Comparison of ENCODE assay signal across 7 mouse cellular contexts in genomic region chr5:138117199-138118015, GRCm38 (mm10). TPM values are rescaled to one million over a fixed set of nuclear protein-coding genes. Genes with fewer than 3 reads are reported as not detected.
DNase-seq lines count a peak whose midpoint lies in the region; ATAC-seq lines count a peak whose summit lies in the region.

No protein-coding gene starts in this region.

- H3K9ac ChIP-seq in embryonic facial prominence, embryonic 12.5 days, result peak overlapping the region; percentile 60
- H3K9ac ChIP-seq in intestine, embryonic 14.5 days (ENCODE audit: low read length), result peak overlapping the region; percentile 75

- peaks cover 18% of the 10 kb centered on the region for H3K36me3 ChIP-seq in embryonic facial prominence, embryonic 12.5 days
- peaks cover 7% of the 10 kb centered on the region for H3K36me3 ChIP-seq in intestine, embryonic 14.5 days (ENCODE audit: control insufficient read depth, insufficient read depth, low read length)

- H3K4me1 ChIP-seq in embryonic facial prominence, embryonic 12.5 days, result peaks cover 5% of the 10 kb centered on the region; the same call in 1 of the 2 replicates
- peaks cover 6% of the 10 kb centered on the region for H3K4me1 ChIP-seq in intestine, embryonic 14.5 days (replicated peaks; ENCODE audit: control insufficient read depth, insufficient read depth, low read length)

- peak overlapping the region; percentile 58 for H3K4me2 ChIP-seq in embryonic facial prominence, embryonic 12.5 days (replicated peaks)
- H3K4me2 ChIP-seq in intestine, embryonic 14.5 days (ENCODE audit: low read length), result peak overlapping the region; percentile 56

- H3K27ac ChIP-seq in embryonic facial prominence, embryonic 12.5 days, result peak overlapping the region; percentile 91
- peak overlapping the region; percentile 93 for H3K27ac ChIP-seq in intestine, embryonic 14.5 days (ENCODE audit: low read depth)

- WGBS in embryonic facial prominence, embryonic 12.5 days, result 6% methylated on average over 16 of the region's 16 CpGs
- 5% methylated on average over 16 of the region's 16 CpGs for WGBS in intestine, embryonic 14.5 days

- no peaks in the 10 kb centered on the region for H3K27me3 ChIP-seq in embryonic facial prominence, embryonic 12.5 days
- no peaks in the 10 kb centered on the region for H3K27me3 ChIP-seq in intestine, embryonic 14.5 days (replicated peaks; ENCODE audit: control insufficient read depth, insufficient read depth, low read length)

- H3K9me3 ChIP-seq in embryonic facial prominence, embryonic 12.5 days, result no peaks in the 10 kb centered on the region
- H3K9me3 ChIP-seq in intestine, embryonic 14.5 days (ENCODE audit: control insufficient read depth, low read length), result no peaks in the 10 kb centered on the region

- ATAC-seq in embryonic facial prominence, embryonic 12.5 days (ENCODE audit: insufficient number of reproducible peaks, insufficient read depth, low FRiP score, low TSS enrichment), result no peak; the same call in 1 of the 2 replicates
- ATAC-seq in intestine, embryonic 14.5 days (replicated peaks; ENCODE audit: low FRiP score, low TSS enrichment, low read depth), result peak; percentile 30; the same call in 1 of the 2 replicates

- DNase-seq in 3T3-L1 (ENCODE audit: low read depth, low spot score) (peak; percentile 70), A20 (ENCODE audit: low read depth, low spot score) (peak; percentile 59)
- no peak for DNase-seq in intestine, embryonic 14.5 days (ENCODE audit: low spot score)
- DNase-seq in naive thymus-derived CD4-positive, alpha-beta T cell, adult 2 months (ENCODE audit: low read depth), result peak; percentile 31
- DNase-seq in adrenal gland, postnatal 4 days (ENCODE audit: low spot score in 2 of 2), result no peak
- no peak for DNase-seq in gastrocnemius, postnatal 4 days (ENCODE audit: low spot score in 2 of 2)

- H3K4me3 ChIP-seq in embryonic facial prominence, embryonic 12.5 days, result peak overlapping the region; percentile 59
- H3K4me3 ChIP-seq in intestine, embryonic 14.5 days (ENCODE audit: low read depth, low read length), result peak overlapping the region; percentile 72

RNA-seq across cellular contexts. Expression of gene Zscan21, which starts 0.7 kb away (rescaled TPM):
- 80.7 and 85.4 TPM in 2 replicates for polyA plus RNA-seq in embryonic facial prominence, embryonic 12.5 days (2016; fragmentation: Nextera tagmentation; extraction: Ambion mirVana)
- 53.6 and 66.2 TPM in 2 replicates for polyA plus RNA-seq in intestine, embryonic 14.5 days (2014; fragmentation: Nextera tagmentation; extraction: Ambion mirVana)
- 10 to 100 TPM; 26.2 to 26.6 TPM for total RNA-seq in adrenal gland, postnatal 4 days (2021)
- total RNA-seq in gastrocnemius, postnatal 4 days (2021), result 10 to 100 TPM; 19.6 to 23.0 TPM

RNA-seq across cellular contexts. Expression of gene Zkscan1, which starts 32.5 kb away (rescaled TPM):
- 26.3 and 29.2 TPM in 2 replicates for polyA plus RNA-seq in embryonic facial prominence, embryonic 12.5 days (2016; fragmentation: Nextera tagmentation; extraction: Ambion mirVana)
- 24.5 and 26.3 TPM in 2 replicates for polyA plus RNA-seq in intestine, embryonic 14.5 days (2014; fragmentation: Nextera tagmentation; extraction: Ambion mirVana)
- total RNA-seq in adrenal gland, postnatal 4 days (2021), result 10 to 100 TPM; 49.4 to 53.5 TPM
- total RNA-seq in gastrocnemius, postnatal 4 days (2021), result 10 to 100 TPM; 18.7 to 19.4 TPM

RNA-seq across cellular contexts. Expression of gene Zfp113, which starts 38.1 kb away (rescaled TPM):
- polyA plus RNA-seq in embryonic facial prominence, embryonic 12.5 days (2016; fragmentation: Nextera tagmentation; extraction: Ambion mirVana), result 25.5 and 26.3 TPM in 2 replicates
- polyA plus RNA-seq in intestine, embryonic 14.5 days (2014; fragmentation: Nextera tagmentation; extraction: Ambion mirVana), result 14.5 and 15.1 TPM in 2 replicates
- 10 to 100 TPM; 19.5 to 21.6 TPM for total RNA-seq in adrenal gland, postnatal 4 days (2021)
- total RNA-seq in gastrocnemius, postnatal 4 days (2021), result 10 to 100 TPM in 1 of 2 experiments, 1 to 10 TPM in 1; 9.9 to 10.3 TPM

RNA-seq across cellular contexts. Expression of gene Cops6, which starts 43.5 kb away (rescaled TPM):
- 333 and 336 TPM in 2 replicates for polyA plus RNA-seq in embryonic facial prominence, embryonic 12.5 days (2016; fragmentation: Nextera tagmentation; extraction: Ambion mirVana)
- polyA plus RNA-seq in intestine, embryonic 14.5 days (2014; fragmentation: Nextera tagmentation; extraction: Ambion mirVana), result 250 and 257 TPM in 2 replicates
- 100 to 1,000 TPM; 145 to 147 TPM for total RNA-seq in adrenal gland, postnatal 4 days (2021)
- total RNA-seq in gastrocnemius, postnatal 4 days (2021), result 100 to 1,000 TPM; 141 to 142 TPM

RNA-seq across cellular contexts. Expression of gene Ap4m1, which starts 54.4 kb away (rescaled TPM):
- 30.1 and 32.4 TPM in 2 replicates for polyA plus RNA-seq in embryonic facial prominence, embryonic 12.5 days (2016; fragmentation: Nextera tagmentation; extraction: Ambion mirVana)
- polyA plus RNA-seq in intestine, embryonic 14.5 days (2014; fragmentation: Nextera tagmentation; extraction: Ambion mirVana), result 19.1 and 21.7 TPM in 2 replicates
- 10 to 100 TPM; 46.0 to 47.2 TPM for total RNA-seq in adrenal gland, postnatal 4 days (2021)
- 10 to 100 TPM; 22.1 to 24.1 TPM for total RNA-seq in gastrocnemius, postnatal 4 days (2021)

Comparison
In these comparisons a context has a peak if more than half of its experiments do, and no peak if none do; other contexts are left out.
1. DNase-seq: peak in 3T3-L1 (single experiment), A20 (single experiment) and naive thymus-derived CD4-positive, alpha-beta T cell, adult 2 months (single experiment); none in intestine, embryonic 14.5 days (single experiment), adrenal gland, postnatal 4 days (0 of 2) and gastrocnemius, postnatal 4 days (0 of 2).